Mouse (Mus musculus) layer of hippocampus, adult 8-10 months (tissue): ENCODE data around the gene Dtd1. TPM values are rescaled to one million over a fixed set of nuclear protein-coding genes. Genes with fewer than 3 reads are reported as not detected.

Experiments used
- DNase-seq, 2 experiments: peaks; one replicate each; pipeline ENCODE4 v3.0.0; 2022; ENCODE audit warnings: low spot score in 2 of 2
- total RNA-seq, 4 experiments: library from RNA; stranded (reverse); gene quantifications; 2 replicates each; pipeline ENCODE4 v1.2.4; 2022

Dtd1 gene
- total RNA-seq, 4 experiments from 2014 or later: 59.2 to 73.7 (median 68.7) TPM

- no peak for DNase-seq
Observed at GRCm38 (mm10) chr2:144638719-144639118, 39.0 kb downstream of the Dtd1 start.

- DNase-seq: no peak
Observed at GRCm38 (mm10) chr2:144640101-144640500, 40.4 kb downstream of the Dtd1 start.

GRCm38 (mm10) chr2:144641991-144642390 is 42.3 kb downstream of the Dtd1 start:
- DNase-seq: no peak

- DNase-seq: no peak
Observed at GRCm38 (mm10) chr2:144646360-144646759, 46.7 kb downstream of the Dtd1 start.

GRCm38 (mm10) chr2:144647151-144647550 is 47.5 kb downstream of the Dtd1 start:
- no peak for DNase-seq

GRCm38 (mm10) chr2:144649960-144650359 is 50.3 kb downstream of the Dtd1 start:
- DNase-seq: no peak

GRCm38 (mm10) chr2:144652841-144653240 is 53.1 kb downstream of the Dtd1 start:
- DNase-seq: no peak

- DNase-seq: no peak
Observed at GRCm38 (mm10) chr2:144655307-144655706, 55.6 kb downstream of the Dtd1 start.

GRCm38 (mm10) chr2:144668507-144668906 is 68.8 kb downstream of the Dtd1 start:
- DNase-seq: no peak

GRCm38 (mm10) chr2:144670289-144670930 is 70.7 kb downstream of the Dtd1 start:
- no peak for DNase-seq

- no peak for DNase-seq
Observed at GRCm38 (mm10) chr2:144672397-144672796, 72.7 kb downstream of the Dtd1 start.

GRCm38 (mm10) chr2:144676546-144677228 is 77.0 kb downstream of the Dtd1 start:
- no peak for DNase-seq

- no peak for DNase-seq
Observed at GRCm38 (mm10) chr2:144677229-144677571, 77.5 kb downstream of the Dtd1 start.

- DNase-seq: no peak
Observed at GRCm38 (mm10) chr2:144678779-144679178, 79.1 kb downstream of the Dtd1 start.

- DNase-seq: no peak
Observed at GRCm38 (mm10) chr2:144679394-144679793, 79.7 kb downstream of the Dtd1 start.

GRCm38 (mm10) chr2:144692219-144692732 is 92.6 kb downstream of the Dtd1 start:
- no peak for DNase-seq

GRCm38 (mm10) chr2:144692777-144693176 is 93.1 kb downstream of the Dtd1 start:
- DNase-seq: no peak

- DNase-seq: no peak
Observed at GRCm38 (mm10) chr2:144694923-144695322, 95.2 kb downstream of the Dtd1 start.

- DNase-seq: no peak
Observed at GRCm38 (mm10) chr2:144698046-144698445, 98.3 kb downstream of the Dtd1 start.

- DNase-seq: no peak
Observed at GRCm38 (mm10) chr2:144700608-144701007, 100.9 kb downstream of the Dtd1 start.

- DNase-seq: no peak
Observed at GRCm38 (mm10) chr2:144701415-144702149, 101.9 kb downstream of the Dtd1 start.

GRCm38 (mm10) chr2:144709285-144709684 is 109.6 kb downstream of the Dtd1 start:
- no peak for DNase-seq
